Mouse (Mus musculus) lung, adult 2 months (tissue): Measurements from ENCODE around the gene Adtrp.

Experiments used
- CTCF ChIP-seq: fragments of 200-500 bp; IDR thresholded peaks from 2 replicates; pipeline ENCODE4 v1.5.1; 2011; ENCODE audit warnings: mild to moderate bottlenecking, low read length, control low read depth; ENCODE audit not compliant: insufficient read depth
- POLR2A ChIP-seq: fragments of 200-500 bp; IDR thresholded peaks from 2 replicates; pipeline ENCODE4 v1.6.1; 2011; ENCODE audit warnings: low read depth, mild to moderate bottlenecking, control low read depth, low read length, borderline replicate concordance; ENCODE audit errors: extremely low read depth

DNA sequence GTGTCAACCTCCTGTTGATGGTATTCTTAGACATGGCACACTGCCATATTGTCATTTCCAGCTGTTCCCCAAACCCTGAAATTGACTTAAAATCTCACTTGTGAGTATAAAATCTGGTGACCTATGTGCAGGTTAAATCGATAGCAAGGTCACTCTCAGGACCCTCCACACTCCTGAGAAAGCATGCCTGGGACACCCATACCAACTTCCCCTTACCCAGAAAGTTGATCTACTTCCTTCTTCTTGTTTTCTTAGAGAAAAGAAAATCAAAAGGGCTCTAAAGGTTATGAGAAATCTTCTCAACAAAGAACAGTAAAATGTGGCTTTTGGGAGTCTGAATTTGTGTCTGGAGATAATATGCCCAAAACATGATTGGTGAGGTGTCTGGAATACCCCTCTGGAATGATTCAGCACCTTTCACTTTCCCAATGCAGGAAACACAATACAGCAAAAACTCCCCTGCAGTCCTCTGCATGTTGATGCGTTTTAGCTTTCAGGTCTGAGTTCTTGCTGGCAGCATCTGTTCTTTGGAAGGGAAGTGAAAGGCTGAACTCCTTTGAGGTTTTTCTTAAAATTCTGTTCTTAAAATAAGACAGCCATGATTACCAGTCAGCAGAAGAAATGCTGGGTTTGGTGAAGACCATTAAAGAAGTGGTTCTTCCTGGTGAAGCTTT lies 59.5 kb downstream of the Adtrp start:
- TF ChIP-seq CTCF (no peak), POLR2A (no peak)
